Mouse (Mus musculus) adrenal gland, postnatal 36 days (tissue): ENCODE measurements around the gene Snx29. TPM values are rescaled to one million over a fixed set of nuclear protein-coding genes. Genes with fewer than 3 reads are reported as not detected.
"Not testable (repeated sequence)": the region's sequence is repeated elsewhere in the genome, so short reads cannot be mapped to it uniquely, and the experiment has no call there.

Source experiments
- DNase-seq, 2 experiments: peaks; one replicate each; pipeline ENCODE4 v3.0.0; 2021; ENCODE audit warnings: mixed read lengths in 1 of 2
- total RNA-seq, 2 experiments: library from RNA; stranded (reverse); gene quantifications; 2 replicates each; pipeline ENCODE4 v1.2.3; 2021

The Snx29 gene
- total RNA-seq, 2 experiments from 2014 or later = 16.7 to 20.1 TPM

DNA sequence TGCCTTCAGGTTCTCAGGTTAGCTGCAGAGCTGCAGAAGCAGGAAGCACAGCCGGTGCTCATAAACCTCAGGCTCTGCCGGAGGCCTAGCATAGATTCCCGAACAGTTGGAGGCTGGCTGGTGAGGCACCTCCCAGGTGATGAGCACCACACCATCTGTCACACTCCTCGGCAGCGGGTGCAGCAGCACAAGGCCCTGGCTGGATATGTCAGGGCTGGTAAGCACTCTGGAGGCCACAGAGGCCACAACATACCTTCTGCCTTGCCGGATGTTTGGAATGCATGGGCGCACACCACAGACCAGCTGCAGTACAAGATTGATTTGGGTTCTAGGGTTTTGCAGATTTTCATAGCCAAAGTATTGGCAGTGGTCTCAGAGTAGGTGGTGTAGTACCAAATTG, 172.2 kb downstream of the Snx29 start:
- no peak for DNase-seq

DNA sequence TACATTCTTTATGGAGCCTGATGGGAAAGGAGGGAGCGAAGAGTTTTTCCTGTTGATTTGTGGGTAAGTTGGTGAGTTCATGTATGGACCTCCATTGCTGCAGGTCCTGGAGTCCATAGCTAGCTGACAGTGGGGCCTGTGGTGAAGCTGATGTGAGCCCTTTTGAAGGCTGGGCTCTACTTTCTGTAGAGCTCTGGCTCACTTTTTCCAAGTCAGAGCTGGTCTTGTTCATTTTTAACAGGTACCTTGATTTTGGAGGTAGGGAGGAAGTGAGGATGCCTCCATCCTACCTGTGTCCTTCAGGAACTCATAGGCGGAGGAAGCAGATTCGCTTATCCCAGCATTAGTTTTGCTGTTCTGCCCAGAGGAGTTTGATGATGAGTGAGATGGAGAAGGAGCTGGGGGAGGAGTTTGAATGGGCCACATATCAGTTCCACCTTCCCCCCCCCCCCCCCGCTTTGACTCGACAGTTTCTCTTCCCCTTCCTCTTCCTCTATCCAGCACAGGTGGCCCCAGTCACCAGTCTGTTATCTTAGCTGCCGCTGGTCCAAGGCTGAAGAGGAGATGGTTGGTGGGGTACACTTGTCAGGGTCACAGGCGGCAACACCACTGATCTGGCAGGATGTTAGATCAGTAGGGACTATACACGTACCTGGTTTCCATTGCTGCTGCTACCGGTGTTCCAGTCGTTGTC, 173.4 kb downstream of the Snx29 start:
- no peak for DNase-seq

DNA sequence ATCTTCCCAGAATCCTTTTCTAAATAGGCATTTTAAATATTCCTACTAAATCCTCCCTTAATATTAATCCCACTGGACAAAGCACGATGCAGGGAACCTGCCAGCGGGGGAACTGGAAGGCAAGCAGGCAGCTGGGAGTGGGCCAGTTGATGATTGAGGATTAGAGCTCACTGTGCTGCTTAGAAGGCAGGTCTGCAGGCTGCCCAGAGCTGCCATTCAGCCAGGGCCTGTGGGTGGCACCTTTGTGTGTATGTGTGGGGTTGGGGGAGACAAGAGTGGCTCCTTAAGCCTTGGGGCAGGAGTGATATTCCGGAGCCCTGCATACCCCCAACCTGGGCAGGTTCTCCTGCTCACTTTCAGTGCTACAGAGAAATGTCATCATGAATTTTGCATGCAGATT, 174.0 kb downstream of the Snx29 start:
- no peak for DNase-seq

DNA sequence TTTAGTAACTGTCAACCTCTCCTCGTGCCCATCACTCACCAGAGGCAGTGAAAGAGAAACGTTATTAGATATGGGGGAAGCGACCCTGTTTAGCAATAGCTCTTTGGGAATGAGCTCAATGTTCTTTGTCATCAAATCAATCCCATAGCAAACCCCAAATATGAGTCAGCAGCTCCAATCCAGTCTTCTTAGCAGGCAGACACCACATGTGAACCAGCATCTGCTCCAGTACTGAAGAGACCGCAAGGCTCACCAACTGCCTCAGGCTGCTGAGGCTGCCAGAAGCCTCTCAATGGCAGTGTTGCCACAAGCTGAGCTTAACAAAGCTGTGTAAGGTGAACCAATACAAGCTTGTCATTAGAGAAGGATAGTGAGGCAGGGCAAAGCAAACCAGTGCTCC, 177.4 kb downstream of the Snx29 start:
- DNase-seq = no peak

DNA sequence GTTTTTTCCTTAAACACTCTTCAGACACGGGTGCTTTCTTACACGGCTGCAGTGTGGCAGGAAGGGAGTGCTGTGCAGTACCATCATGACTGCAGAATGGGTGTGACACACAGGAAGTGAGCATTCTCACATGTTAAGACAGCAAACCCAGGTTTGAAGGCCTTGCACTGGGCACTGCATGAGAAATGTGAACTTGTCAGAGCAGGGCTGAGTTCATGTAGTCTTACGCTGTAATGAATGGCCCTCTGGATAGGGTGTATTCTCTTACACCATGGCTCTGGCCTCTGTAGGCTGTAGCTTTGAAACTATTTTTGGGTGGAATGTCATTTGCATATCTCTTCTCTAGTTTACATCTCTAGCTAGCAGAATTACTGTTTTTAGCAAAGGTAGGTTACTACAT, 178.4 kb downstream of the Snx29 start:
- DNase-seq = no peak

DNA sequence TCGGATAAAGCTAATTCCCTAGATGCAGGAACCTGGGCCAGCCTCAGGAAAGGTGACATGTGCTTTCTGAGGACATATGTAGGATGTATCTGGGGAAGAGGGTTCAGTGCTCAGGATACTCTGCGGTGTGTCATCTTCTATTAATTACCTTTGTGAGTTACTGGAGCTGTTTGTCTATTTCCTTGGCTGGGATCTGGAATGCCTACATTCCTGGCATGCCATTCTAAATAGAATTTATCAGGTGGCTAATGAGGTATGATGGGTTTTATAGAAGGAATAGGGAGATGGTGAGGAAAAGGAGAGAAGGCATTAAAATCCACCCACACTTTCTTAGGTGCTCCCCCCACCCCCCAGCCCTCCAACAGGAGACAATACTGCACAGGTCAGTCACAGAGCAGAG, 178.9 kb downstream of the Snx29 start:
- no peak for DNase-seq

DNA sequence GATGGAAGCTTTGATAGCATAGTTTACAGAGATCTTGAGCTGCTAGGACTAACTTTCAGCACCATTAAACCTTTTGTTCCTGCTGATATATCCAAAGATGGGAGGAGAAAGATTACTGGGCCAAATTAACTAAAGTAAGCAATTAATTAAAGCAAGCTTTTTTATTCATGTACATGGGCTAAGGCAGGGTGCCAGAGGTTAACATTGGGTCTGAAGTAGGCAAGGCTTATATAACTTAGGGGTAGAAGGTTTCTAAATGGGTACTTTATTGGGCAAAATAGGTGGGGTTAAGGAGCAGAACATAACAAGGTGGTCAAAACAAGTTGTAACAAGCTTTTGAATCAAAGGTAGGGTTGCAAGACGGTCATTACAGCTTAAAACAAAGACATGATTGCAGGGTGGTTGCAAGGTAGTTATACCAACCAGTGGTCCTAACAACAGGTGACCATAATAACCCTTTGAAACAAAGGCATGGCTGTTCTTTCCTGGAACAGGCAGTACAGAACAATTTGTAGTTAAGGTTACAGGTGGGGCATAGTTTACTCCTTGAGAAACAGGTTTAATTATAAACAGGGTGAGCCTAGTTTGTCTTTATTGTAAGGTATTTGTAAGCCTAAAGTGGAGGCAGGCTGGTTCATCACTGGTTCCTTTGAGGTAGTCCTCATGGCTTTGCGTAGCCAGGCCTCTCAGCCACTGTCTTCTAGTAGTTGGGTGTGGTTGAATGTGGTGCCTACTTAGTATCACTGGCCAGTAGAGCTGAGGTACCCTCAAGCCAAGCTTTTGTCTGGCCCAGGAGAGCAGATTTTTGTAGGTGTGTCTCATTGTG, 182.2 kb downstream of the Snx29 start:
- DNase-seq = no peak

DNA sequence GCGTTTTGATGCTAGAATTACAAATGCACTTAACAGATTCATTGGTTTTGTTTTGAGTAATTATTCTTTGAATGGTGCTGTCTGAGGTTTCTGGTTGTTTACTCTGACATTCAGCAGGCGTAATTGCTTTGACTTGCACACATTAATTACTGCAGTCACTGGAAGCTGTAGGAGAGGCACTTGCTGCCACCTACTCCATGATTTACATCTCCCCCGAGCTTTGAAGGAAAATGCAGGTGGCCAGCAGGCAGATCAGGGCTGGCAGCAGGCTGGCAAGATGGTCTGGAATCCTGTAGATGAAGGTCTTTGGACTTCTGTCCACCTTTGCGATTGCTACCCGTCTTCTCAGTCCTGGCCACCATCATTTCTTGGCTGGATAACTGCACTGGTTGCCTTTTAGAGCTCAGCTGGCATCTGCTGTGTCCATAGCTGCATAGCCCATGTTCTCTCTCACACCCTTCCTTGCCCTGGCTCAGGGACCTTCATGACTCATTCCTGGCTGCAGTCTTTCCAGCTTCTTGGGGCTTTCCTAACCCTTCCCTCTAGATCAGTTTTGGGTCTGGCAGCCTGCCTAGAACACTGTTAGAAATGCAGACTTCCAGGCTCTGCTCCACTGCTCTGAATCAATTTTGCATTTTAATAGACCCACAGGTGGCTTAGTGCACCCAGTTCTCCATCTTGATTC, 182.9 kb downstream of the Snx29 start:
- DNase-seq = peak; percentile 83 to 85

DNA sequence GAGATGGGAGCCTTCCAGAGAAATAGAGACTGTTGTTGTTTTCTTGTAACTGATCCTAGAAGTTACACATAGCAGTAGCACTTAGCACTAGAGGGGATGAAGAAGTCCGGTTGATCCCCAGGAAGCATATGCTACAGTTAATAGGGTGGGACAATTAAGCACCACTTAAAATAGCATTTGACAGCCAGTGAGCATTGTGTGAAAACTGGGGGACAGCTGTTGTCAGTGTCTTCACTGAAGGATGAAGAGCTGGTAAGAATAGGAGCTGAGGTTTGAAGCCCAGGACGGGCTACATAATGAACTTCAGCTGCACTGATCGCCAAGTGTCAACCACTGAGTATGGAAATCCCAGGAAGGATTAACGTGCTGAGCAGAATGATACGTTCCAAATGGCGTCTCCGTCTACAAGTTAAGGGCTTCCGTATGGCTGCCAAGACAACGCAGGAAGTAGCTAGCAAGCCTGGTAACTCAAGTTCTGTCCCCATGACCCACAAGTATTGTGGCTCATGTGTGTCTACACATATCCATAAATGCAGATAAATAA, 184.6 kb downstream of the Snx29 start:
- no peak for DNase-seq

DNA sequence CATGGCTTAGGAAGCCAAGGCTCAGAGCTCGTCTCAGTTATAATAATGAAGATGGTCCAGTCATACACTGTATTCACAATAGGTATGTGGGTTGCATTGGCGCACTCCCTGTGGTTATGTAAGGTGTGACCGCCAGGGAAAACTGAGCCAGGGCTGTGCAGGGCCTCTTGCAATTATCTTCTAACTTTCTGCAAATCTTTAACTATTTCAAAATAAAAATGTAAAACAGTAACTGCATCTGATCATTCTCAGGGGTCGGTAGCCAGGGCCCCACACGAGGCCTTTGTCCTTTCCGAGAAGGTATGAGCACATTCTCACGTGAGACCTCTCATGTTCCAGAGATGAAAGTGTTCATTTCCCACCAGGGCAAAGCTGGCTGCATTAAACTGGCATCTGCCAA, 185.6 kb downstream of the Snx29 start:
- DNase-seq = no peak

DNA sequence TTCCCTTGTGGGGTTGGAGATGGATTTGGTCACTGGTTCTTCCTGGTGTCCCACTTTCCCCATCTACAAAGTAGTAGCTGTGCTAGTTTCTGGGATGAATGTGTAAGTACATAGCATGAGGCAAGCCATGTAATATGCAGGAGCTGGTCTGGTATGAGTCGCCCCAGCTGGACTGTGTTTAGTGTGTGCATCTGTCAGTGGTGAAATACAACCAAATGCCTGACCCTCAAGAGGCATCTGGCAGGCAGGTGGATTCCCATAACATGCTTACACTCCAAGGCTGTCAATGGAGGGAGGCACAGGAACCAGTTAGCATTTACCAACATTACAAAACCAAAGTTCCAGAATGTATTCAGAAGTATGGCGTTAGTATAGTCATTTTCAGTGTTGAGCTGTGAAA, 187.7 kb downstream of the Snx29 start:
- no peak for DNase-seq

DNA sequence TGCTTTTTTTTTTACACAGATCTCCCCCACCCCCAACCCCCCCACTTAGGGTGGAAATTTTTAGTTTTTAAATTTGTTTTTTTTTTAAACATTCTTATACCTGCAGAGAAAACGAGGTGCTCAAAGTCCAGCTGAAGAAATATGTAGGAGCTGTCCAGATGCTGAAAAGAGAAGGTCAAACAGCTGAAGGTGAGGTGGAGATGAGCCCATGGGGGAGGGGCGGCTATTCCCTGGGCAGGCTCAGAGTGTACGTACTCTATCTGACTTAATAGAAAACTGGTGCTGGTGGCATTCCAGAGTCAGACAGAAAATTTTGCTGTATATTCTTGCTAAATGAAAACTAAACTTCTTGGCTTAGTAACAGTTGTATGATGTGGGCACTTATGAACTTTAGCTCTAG, 188.1 kb downstream of the Snx29 start:
- no peak for DNase-seq

DNA sequence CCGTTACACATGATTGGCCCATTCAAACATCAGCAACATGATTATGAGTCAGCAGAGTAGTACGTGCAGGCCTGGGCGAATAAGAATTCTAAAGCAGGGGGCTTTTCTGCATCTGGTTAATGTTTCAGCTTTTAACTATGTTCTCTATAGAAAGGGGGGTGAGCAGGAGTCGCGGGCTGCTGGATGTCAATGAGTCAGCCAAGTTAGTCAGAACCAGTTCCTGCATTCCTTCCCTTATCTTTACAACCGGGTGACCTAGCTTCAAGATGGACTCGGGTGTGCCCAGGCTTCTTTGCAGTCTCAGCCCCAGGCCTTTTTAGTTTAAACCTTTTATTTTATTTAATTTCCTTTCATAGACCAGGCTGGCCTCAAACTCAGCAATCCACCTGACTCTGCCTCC, 189.0 kb downstream of the Snx29 start:
- DNase-seq = not testable (repeated sequence)

DNA sequence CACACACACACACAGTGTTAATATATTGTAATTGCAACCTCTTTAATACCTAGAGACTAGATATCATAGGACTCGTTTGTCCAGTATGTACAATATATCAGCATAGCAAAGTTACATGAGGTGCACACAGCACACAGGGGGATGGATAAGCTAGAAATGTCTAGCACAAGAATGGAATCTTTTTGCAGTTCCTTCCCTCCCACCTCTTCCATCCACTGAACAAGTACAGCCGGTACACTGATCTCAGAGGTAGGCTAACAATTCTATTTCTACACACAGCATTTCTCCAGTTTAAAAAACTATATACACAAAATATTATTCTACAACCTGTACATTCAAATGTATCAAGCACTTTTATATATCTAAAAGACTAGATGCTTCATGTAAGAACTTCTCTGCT, 194.0 kb downstream of the Snx29 start:
- no peak for DNase-seq

DNA sequence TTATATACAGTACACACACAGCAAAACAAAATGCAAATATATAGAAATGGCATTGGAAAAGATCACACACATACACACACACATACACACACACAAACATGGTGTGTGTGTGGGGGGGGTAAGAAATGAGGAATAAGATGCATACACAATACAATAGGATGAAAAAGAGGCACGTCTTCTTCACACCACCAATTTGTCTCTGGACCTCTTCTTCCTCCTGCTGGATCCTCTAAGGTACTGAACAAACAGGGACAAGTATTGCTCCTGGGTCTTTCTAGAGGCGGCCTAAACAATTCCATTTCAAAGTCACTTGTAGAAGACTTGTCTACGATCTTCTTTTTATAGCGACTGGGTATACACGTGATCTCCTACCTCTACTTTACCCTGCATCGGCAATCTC, 194.7 kb downstream of the Snx29 start:
- no peak for DNase-seq

DNA sequence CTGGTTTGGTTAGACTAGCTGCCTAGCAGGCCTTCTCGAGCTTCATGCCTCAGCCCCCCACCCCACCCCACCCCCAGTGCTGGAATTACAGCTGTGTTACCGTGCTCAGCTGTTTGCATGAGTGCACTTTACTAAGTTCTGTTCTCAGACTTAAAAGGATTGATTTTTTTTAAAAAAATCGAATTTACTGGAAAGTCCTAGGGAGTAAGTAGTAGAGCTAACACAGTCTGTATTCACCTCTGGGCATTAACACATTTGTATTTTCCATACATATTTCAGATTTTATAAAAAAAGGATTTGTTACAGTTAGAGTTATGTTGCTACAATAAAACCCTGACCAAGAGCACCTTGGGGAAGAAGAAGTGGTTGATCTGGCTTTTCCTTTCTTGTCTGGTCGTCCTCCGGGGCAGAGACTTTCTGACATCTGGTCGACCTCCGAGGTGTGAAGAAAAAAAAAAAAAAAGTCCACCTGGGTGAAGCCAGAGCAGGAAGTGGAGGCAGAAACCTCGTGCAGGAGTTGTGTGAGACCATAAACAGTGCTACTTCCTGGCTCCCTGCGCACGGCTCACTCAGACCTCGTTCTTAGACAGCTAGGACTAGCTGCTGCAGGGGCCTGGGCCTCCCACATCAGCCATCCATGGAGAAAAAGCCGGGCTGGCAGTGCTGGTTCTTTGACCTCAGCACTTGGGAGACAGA, 196.2 kb downstream of the Snx29 start:
- no peak for DNase-seq

DNA sequence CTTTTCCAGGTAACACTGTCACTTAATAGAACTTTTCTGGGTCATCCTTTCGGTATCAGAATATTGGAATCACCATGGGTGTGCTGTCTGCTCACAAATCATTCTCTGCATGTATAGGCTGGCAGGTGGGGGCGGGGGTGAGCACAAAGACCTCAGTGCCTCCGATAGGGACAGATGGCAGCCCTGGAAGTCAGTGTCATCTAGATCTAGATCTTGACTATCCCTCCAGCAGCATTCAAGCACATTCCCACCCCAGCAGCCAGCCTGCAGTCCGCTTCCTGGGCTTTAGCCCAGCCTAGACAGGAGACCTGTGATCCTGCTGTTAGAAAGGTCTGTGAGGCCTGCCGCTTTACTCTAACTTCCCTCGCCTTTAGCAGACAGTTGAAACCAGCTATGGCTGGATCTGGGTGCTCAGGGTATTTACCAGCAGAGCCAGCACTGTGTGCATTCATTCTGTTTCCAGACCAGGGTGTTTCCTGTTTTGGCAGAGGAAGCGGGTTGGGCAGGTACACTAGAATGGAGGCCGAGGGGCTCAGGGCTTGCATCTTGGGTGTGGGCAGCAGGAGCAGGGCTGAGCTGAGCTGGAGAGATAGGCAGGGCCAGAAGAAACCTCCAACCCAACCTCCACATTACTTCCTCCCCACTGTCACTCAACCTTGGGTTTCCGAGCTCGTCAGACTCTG, 203.5 kb downstream of the Snx29 start:
- DNase-seq = no peak

DNA sequence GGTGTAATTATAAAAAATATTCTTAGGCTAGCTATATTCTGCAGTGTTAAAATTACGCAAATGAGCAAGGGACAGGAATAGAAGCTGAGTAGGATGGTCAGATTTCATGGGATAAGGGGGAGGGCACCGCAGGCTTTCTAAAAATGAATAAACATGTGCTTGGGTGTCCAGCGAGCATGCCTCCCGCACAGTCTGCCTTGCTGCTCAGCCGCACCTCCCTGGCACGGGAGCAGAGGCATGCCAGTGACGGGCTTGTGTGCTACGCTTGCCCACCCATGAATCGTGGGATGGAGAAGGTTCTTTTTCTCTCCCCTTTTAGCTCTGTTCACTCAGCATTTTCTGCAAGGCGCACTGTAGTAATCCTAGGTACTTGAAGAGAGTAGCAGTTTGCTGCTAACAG, 204.3 kb downstream of the Snx29 start:
- no peak for DNase-seq

DNA sequence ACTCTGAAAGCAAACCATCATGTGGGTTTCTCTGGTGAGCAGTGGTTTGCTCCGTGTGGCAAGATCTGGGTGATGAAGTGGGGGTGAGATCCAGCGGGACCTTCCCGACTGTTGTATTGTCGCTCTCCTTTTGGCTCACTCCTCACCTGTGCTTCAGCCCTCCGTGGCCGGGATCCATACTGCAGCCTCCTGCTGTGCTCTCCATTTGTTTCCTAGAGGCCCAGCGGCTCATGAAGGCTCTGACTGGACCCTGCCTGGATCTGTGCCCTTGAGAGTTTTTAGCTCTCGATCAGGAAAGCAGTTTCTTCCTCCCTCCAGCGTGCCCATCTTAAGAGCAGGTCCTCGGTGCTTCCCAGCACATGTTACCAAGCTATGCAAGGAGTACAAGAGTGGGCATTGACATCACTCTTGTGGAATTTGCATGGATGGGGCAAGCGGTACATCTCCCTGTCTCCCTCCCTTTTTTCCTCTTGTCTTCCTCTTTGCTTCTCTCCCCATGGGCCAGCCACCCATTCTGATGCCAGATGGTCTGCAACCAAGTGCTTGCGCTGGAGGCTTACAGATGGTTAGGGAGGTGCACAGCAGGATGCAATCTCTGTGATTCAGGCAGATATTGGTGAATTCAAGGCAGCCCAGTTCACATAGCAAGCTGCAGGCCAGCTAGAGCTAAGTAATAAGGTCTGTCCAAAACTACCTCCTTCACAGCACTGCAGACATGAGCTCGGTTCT, 207.9 kb downstream of the Snx29 start:
- DNase-seq = no peak

DNA sequence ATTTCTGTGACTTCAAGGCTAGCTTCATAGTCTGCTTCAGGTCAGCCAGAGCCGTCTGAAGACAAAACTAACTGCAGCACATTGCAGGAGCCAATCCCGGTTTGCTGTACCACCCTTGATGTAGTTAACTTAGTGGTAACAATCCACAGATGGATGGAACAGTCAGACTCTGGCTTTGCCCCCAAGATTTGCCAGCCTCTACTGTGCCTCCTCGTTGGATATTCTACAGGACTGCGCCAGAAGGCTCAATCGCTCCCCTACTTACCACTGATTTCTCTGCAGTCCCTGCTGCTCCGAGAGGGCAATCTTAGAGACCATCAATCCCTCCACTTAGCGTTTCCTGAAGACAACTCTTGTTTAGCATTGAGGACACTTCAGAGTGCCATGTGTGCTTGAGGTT, 208.7 kb downstream of the Snx29 start:
- DNase-seq = no peak

DNA sequence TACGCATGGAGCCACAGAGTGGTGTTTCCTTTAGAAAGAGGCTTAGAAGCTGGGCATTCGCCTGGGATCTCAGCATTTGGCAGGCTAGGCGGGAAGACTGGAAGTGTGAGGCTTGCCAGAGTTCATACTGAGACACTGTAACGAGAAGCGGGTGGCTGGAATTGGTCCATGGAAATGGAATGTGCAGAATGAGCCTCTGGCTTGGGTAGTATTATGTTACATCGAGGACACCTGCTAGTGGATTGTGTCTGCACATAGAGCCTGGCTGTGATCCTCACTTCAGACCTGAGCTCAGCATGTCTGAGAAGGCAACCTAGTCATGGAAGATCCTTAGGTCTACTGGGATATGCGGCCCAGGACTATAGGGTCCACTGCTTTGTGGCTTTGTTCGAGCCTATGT, 209.9 kb downstream of the Snx29 start:
- peak in 1 of 2 experiments; percentile 40 for DNase-seq
